Mouse (Mus musculus) cerebellum, postnatal 36 days (tissue): ENCODE data around the gene Kctd6.

Source experiments
- DNase-seq, 2 experiments: peaks; one replicate each; pipeline ENCODE4 v3.0.0; 2021 to 2022; ENCODE audit warnings: mixed read lengths in 2 of 2

Kctd6 gene

DNA sequence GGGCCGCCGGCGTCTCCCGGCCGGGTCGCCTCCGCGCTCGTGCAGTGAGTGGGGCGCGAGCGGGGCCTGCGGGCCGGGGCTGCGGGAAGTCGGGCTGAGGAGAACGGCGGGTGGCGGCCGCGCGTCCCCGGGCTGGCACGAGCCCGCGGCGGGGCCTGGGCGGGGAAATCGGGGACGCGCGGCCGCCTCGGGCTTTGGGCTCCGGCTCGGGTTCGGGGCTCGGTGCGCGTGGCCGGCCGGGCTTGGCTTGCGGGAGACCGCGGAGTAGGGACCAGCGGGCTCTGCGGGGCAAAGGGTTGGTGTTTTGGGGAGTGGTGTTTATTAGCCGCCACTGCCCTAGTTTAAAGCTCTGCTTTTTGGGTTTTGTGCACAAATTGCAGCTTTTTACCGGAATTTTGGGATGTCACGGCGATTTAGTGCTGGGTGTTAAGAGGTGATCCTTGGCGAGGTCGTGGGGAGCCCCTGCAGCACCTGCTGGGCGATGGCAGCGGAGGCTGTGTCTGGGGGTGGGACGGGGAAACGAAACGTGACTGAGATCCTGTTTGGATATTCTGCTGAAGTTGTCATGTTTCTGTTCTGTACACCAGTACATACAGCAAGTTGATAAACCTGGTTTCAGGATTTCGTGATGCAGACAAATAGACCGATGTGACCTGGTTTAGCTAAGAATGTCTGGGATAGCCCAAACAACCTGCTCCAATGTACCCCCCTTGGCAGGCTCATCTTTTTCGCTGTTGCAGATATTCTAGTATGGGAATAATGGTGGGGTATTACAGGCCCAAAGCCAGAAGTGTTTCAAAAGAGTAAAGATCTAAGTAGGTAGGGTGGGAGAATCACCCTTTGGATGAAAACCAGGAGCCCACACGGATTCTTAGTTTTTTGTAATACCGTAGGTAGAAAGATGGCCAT lies 613 bp downstream of the Kctd6 start:
- peak; percentile 77 to 84 for DNase-seq

- peak in 1 of 2 experiments; percentile 31 for DNase-seq
Observed at GRCm38 (mm10) chr14:8215208-8215778, 1.4 kb downstream of the Kctd6 start.

DNA sequence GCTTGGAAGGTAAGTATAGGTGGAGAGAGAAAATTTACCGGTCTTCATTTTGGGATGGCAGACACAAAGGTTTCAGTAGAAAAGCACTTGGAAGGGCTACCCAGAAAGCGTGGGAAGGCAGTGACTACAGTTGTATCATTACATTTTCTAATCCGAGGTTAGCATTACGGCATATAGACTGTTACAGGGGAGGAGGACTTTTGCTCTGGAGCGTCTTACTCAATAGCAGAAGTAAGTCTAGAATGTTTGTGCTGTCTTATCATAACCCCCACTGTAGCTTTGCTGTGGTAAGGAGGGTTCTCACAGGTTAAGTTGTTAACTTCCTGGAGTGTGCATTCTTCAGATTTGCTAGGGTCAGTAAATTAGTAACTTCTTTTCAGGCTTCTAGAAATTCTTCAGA lies 2.2 kb downstream of the Kctd6 start:
- DNase-seq: no peak

DNA sequence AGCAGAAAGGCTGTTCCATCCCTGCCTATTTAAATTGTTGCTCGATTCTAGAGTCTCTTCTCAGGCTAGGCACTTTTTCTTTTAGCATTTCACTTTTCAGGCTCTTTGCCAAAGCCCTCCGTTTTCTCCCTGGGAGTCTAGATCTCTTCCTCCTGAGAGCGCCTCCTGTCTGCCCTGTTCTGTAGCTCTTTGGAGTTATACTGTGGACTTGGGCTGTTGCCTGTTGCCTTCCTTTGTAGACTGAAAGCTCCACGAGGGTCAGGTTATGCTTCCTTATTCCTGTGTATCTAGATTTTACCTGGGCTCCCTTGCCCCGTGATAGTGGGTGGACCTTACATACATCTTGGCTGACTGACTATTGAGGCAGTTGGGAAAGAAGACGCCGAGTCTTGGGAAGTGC lies 4.3 kb downstream of the Kctd6 start:
- peak in 1 of 2 experiments; percentile 11 for DNase-seq

GRCm38 (mm10) chr14:8218730-8219380 lies 4.9 kb downstream of the Kctd6 start:
- peak; percentile 39 to 68 for DNase-seq

DNA sequence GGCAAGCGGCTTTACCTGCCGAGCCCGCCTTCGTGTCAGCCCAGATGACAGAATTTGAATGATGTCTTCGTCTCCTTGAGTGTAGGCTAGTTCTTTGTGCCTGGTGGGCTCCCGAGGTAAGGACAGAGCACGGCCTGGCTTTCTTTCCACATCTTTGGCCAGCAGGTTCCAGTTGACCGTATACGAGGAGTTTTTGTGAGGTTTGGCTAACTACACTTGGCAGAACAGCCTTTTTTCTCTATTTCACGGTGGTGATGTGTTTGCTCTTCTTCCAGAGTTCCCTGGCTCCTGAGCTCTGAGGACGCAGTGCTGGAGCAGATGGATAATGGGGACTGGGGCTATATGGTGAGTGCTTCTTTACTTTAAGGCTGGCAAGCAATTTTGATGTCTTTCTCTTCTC lies 5.9 kb downstream of the Kctd6 start:
- DNase-seq: peak; percentile 13 to 18

DNA sequence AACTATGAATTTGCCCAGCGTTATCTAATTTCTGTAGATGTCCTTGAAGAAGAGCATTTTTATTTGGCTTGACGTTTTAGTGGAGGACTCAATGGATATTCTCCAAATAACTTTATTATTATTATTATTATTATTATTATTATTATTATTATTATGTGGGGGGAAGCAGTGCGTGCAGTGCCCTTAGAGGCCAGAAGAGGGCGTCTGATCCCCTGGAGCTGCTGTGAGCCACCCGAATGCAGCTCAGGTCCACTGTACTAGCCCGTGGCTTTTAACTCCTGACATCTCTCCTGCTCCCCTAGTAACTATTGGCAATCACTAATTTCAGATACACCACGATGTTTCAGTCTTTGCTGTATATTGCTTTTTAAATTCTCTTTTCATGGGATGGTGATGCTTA lies 6.4 kb downstream of the Kctd6 start:
- DNase-seq: peak; percentile 34 to 39

GRCm38 (mm10) chr14:8220912-8221311 lies 7.0 kb downstream of the Kctd6 start:
- DNase-seq: no peak

- no peak for DNase-seq
Observed at GRCm38 (mm10) chr14:8222561-8222960, 8.6 kb downstream of the Kctd6 start.

DNA sequence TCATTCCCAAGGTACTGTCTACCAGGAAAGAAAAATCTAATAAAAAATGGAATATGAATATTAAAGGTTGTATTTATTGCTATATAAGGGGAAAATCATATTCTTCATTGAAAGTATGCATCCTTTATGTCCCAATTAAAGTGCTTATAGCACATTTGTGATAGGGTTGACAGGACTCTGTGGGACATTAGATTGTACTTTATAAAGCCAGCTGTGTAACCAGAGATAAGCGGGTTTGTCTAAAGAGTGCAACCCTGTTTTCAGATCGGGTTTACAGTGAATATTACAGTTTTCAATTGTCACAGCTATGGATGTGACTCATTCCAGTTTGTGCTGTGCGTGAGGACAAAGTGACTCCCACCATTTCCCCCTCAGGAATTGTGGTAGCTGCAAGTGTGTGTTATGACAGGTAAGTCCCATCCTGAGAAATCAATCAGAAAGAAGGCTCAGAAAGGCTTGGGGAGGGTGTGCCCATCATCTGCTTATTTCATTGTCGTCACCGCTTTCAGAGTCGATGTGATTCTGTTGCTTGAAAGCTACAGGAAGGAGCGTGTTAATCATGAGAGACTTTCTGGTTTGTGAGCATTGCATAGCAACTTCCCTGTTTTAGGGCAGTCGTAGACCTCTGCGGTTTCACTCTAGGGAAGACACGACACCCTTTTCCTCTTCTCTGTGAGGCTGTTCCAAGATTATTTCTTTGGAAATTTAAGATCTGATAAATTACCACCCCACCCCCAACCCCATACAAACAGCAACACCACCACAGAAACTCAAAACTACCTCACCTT lies 9.8 kb downstream of the Kctd6 start:
- DNase-seq: no peak

DNA sequence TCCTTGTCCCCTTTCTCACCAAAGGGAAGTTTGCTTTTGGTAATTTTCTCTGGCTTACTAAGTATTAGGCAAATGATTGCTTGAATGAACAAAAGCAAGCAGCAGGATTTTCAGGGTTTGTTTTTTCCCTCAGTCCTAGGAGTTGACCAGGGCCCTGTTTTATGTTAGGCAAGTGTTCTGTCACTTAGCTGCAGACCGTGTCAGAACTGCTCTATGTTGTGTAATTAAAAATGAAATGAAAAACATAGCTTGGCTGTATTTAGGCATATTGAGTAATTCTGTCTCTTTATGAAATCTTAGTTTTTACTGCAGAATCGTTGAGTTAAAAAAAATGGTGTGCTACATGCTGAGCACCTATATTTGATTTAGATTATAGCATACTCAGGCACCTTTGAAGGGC lies 10.9 kb downstream of the Kctd6 start:
- no peak for DNase-seq

DNA sequence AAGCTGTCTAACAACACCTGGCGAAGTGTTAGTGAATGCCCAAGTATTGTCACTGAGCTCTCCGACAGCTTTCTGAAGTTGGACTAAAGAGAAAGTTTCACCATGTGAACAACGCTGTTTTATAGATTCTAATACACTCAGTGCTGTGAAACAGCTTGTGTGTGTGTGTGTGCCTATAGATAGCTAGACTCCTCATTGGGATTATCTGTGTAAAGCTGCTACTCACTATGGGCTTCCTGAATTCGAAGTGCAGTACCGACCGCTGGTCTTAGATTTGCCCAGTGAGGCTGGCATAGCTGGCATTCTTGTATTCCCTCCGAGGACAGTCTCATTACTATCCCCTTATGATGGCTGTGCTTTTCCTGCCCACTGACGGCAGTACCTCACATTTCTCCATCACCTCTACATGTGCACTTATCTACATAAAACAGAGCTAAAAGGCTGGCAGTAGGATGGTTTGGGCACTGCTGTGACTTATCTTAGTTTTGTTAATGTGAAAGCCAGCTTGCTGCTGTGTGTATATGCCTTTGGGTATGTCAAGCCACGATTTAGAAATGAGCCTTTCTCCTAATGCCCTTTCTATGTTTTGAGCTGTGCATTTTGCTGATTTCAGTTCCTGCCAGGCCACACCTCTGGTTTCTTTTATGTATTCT lies 15.6 kb downstream of the Kctd6 start:
- DNase-seq: no peak

DNA sequence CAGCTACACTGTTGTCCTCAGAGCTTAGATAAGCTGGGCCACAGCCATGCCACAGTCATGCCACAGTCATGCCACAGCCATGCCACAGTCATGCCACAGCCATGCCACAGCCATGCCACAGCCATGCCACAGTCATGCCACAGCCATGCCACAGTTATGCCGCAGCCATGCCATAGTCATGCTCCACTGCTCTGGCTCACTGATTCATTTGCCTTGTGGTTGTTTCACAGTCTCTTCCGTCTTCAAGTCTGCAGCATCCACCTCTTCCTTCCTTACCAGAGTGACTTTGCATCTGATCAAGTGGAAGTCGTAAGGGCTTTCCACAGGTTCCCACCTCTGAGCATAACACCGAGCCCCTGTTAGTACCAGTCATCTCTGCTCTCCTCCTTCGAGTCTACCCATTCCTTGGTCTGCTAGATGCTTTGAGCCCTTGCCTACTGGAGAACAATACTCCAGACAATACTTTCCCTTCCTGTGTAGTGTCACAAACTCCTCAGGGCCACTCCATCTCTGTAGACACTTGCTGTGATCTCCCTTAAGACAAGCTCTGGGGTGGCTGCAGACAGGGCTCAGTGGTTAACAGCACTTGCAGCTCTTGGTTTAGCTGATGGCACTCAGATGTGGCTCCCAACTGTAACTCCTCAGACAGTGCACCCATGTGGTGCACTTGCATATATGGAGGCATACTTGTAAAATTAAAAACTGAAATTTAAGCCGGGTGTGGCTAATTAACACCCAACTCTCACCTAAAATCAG lies 18.4 kb downstream of the Kctd6 start:
- no peak for DNase-seq

- DNase-seq: no peak
Observed at GRCm38 (mm10) chr14:8233252-8233651, 19.3 kb downstream of the Kctd6 start.

GRCm38 (mm10) chr14:8241816-8242215 lies 27.9 kb downstream of the Kctd6 start:
- no peak for DNase-seq

DNA sequence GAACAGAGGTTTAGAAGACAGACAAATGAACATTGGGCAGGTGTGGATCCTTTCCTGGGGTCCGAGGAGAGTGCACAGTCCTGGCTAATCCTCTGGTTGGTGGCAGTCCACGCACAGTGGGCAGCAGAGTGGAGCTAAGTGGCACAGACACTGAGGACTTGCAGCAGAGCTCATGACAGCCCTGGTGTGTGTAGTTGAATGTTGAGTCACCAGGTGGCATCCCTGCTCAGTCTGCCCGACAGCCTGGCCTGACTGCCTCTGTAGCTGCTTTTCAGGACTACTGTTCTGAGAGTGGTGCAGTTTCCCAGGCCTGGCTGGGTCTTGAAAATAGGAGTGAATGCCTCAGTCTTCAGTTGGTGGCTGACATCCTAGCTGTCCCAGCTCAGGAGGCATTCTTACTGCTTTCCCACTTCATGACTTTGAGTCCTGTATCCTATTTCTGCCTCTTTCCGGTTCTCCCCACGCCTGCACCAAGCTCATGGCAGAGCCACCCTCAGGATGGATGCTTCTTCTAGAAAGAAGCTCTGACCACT lies 28.5 kb downstream of the Kctd6 start:
- DNase-seq: peak; percentile 43 to 51

DNA sequence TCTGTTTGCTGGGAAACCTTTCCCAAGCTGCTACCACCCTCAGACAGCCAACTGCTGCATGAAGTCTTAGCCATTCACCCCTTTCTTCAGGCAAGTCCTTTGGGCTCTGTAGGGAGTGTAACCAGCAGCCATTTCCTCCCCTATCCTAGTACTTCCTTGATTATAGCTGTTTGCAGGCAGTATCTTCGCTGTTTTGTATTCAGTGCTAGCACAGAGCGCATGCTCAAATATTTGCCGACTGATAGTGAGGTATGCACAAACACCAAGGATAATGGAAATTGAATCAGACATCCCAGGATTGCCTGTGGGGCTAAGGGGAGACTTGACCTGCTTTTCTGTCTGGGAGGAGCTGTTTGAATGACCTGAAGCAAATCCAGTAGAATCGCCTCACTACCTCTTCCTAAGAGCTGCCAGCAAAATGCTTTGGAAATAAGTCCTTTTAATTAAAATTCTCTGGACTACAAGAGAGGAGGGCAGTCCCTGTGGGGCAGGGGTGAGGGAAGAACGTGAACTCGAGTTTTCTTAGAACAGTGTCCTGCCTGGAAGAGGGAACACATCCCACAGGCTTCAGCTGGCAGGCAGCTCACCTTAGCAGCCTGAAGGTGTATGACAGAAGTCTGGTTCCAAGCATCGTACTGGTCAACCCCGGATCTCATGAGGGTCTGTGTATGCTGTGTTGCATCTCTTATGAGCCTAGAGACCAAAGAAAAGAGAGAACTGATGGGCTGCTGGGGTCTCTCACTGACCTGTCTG lies 29.4 kb downstream of the Kctd6 start:
- no peak for DNase-seq

- DNase-seq: no peak
Observed at GRCm38 (mm10) chr14:8244211-8244611, 30.3 kb downstream of the Kctd6 start.

- no peak for DNase-seq
Observed at GRCm38 (mm10) chr14:8246878-8247277, 32.9 kb downstream of the Kctd6 start.

GRCm38 (mm10) chr14:8249206-8249605 lies 35.3 kb downstream of the Kctd6 start:
- DNase-seq: no peak
